Mouse (Mus musculus): ENCODE results near the gene Nfe2l2.
A peak's percentile ranks its signal among the peaks of the same experiment; 100 is the strongest.
"Not testable (repeated sequence)": the region's sequence is repeated elsewhere in the genome, so short reads cannot be mapped to it uniquely, and the experiment has no call there.

The Nfe2l2 gene

GRCm38 (mm10) chr2:75714766-75715165, 10.3 kb upstream of the Nfe2l2 start:
- DNase-seq (ENCODE audit: low read depth, low spot score), result no peak

- DNase-seq (ENCODE audit: low read depth, low spot score), result no peak
These were observed 8.6 kb upstream of the Nfe2l2 start for GRCm38 (mm10) chr2:75713083-75713482.

GRCm38 (mm10) chr2:75707420-75707819, 3.0 kb upstream of the Nfe2l2 start:
- DNase-seq (ENCODE audit: low read depth, low spot score), result no peak

- no peak for DNase-seq (ENCODE audit: low read depth, low spot score)
These were observed 2.0 kb upstream of the Nfe2l2 start for GRCm38 (mm10) chr2:75706435-75706834.

GRCm38 (mm10) chr2:75705162-75705752, 816 bp upstream of the Nfe2l2 start:
- DNase-seq (ENCODE audit: low read depth, low spot score), result peak; percentile 70

- peak; percentile 94 for DNase-seq (ENCODE audit: low read depth, low spot score)
These were observed 863 bp downstream of the Nfe2l2 start for GRCm38 (mm10) chr2:75703375-75704181.

GRCm38 (mm10) chr2:75702588-75702976, 1.9 kb downstream of the Nfe2l2 start:
- no peak for DNase-seq (ENCODE audit: low read depth, low spot score)

- no peak for DNase-seq (ENCODE audit: low read depth, low spot score)
These were observed 2.4 kb downstream of the Nfe2l2 start for GRCm38 (mm10) chr2:75701822-75702587.

GRCm38 (mm10) chr2:75701207-75701606, 3.2 kb downstream of the Nfe2l2 start:
- DNase-seq (ENCODE audit: low read depth, low spot score), result no peak

- DNase-seq (ENCODE audit: low read depth, low spot score), result no peak
These were observed 3.9 kb downstream of the Nfe2l2 start for GRCm38 (mm10) chr2:75700543-75700942.

GRCm38 (mm10) chr2:75698874-75699273, 5.6 kb downstream of the Nfe2l2 start:
- DNase-seq (ENCODE audit: low read depth, low spot score), result no peak

- no peak for DNase-seq (ENCODE audit: low read depth, low spot score)
These were observed 6.4 kb downstream of the Nfe2l2 start for GRCm38 (mm10) chr2:75698007-75698406.

- no peak for DNase-seq (ENCODE audit: low read depth, low spot score)
These were observed 7.2 kb downstream of the Nfe2l2 start for GRCm38 (mm10) chr2:75697222-75697621.

- no peak for DNase-seq (ENCODE audit: low read depth, low spot score)
These were observed 8.1 kb downstream of the Nfe2l2 start for GRCm38 (mm10) chr2:75696371-75696770.

GRCm38 (mm10) chr2:75695676-75696350, 8.6 kb downstream of the Nfe2l2 start:
- DNase-seq (ENCODE audit: low read depth, low spot score), result no peak

- DNase-seq (ENCODE audit: low read depth, low spot score), result not testable (repeated sequence)
These were observed 9.5 kb downstream of the Nfe2l2 start for GRCm38 (mm10) chr2:75694926-75695325.

GRCm38 (mm10) chr2:75692369-75692768, 12.1 kb downstream of the Nfe2l2 start:
- DNase-seq (ENCODE audit: low read depth, low spot score), result no peak

- no peak for DNase-seq (ENCODE audit: low read depth, low spot score)
These were observed 13.1 kb downstream of the Nfe2l2 start for GRCm38 (mm10) chr2:75691316-75691715.

- DNase-seq (ENCODE audit: low read depth, low spot score), result no peak
These were observed 13.8 kb downstream of the Nfe2l2 start for GRCm38 (mm10) chr2:75690656-75691055.

GRCm38 (mm10) chr2:75689482-75690158, 14.8 kb downstream of the Nfe2l2 start:
- no peak for DNase-seq (ENCODE audit: low read depth, low spot score)

GRCm38 (mm10) chr2:75688901-75689300, 15.5 kb downstream of the Nfe2l2 start:
- no peak for DNase-seq (ENCODE audit: low read depth, low spot score)
